Mouse (Mus musculus) left cerebral cortex, postnatal 25 days (tissue): ENCODE data around the gene Gpr153. TPM values are rescaled to one million over a fixed set of nuclear protein-coding genes. Genes with fewer than 3 reads are reported as not detected.

ENCODE experiments used
- total RNA-seq, 2 experiments: library from RNA; stranded (reverse); gene quantifications; 2 replicates each; pipeline ENCODE4 v1.2.3; 2021

Gpr153 gene
- total RNA-seq, 2 experiments from 2014 or later = 26.8 to 37.1 TPM

Other genes starting within 250 kb of the Gpr153 start
- 10 to 100 TPM; 13.6 to 15.5 TPM for gene Zbtb48, start 246.6 kb upstream of the Gpr153 start, total RNA-seq
- under 1 TPM; 0.37 to 0.76 TPM for gene Tas1r1, start 235.7 kb upstream of the Gpr153 start, total RNA-seq
- gene Nol9, start 234.9 kb upstream of the Gpr153 start, total RNA-seq = 10 to 100 TPM; 16.5 to 18.8 TPM
- gene Plekhg5, start 201.7 kb upstream of the Gpr153 start, total RNA-seq = 10 to 100 TPM; 72.1 to 93.5 TPM
- gene Tnfrsf25, start 158.3 kb upstream of the Gpr153 start, total RNA-seq = 10 to 100 TPM; 13.5 to 18.0 TPM
- 1 to 10 TPM in 1 of 2 experiments, under 1 TPM in 1; 0.73 to 1.2 TPM for gene Espn, start 121.9 kb upstream of the Gpr153 start, total RNA-seq
- not detected for gene Hes2, start 115.4 kb upstream of the Gpr153 start, total RNA-seq
- 100 to 1,000 TPM; 308 to 337 TPM for gene Acot7, start 96.1 kb upstream of the Gpr153 start, total RNA-seq
- under 1 TPM; 0.30 to 0.37 TPM for gene Hes3, start 17.4 kb downstream of the Gpr153 start, total RNA-seq
- 10 to 100 TPM; 50.9 to 56.7 TPM for gene Icmt, start 23.0 kb downstream of the Gpr153 start, total RNA-seq
- 10 to 100 TPM in 1 of 2 experiments, 1 to 10 TPM in 1; 8.7 to 11.1 TPM for gene Rnf207, start 44.8 kb downstream of the Gpr153 start, total RNA-seq
- 100 to 1,000 TPM; 160 TPM for gene Rpl22, start 51.5 kb downstream of the Gpr153 start, total RNA-seq
- gene Chd5, start 64.4 kb downstream of the Gpr153 start, total RNA-seq = 100 to 1,000 TPM; 180 to 181 TPM
- gene Nphp4, start 202.5 kb downstream of the Gpr153 start, total RNA-seq = 10 to 100 TPM; 18.3 to 21.4 TPM
- 100 to 1,000 TPM; 319 to 332 TPM for gene Kcnab2, start 203.6 kb downstream of the Gpr153 start, total RNA-seq